Mouse (Mus musculus) cerebellum, adult 2 months (tissue): ENCODE results near the gene Macf1. TPM values are rescaled to one million over a fixed set of nuclear protein-coding genes. Genes with fewer than 3 reads are reported as not detected.

ENCODE experiments used
- DNase-seq, 2 experiments: peaks; one replicate each; pipeline ENCODE4 v3.0.0; 2021
- H3K27ac ChIP-seq: fragments of 200-500 bp; 2 replicates; pipeline ENCODE4 v1.5.1; 2012; ENCODE audit warnings: low read length, control low read depth, inconsistent platforms; ENCODE audit not compliant: insufficient read depth
- H3K27me3 ChIP-seq: fragments of 200-500 bp; 2 replicates; pipeline ENCODE4 v1.6.1; 2012; ENCODE audit warnings: inconsistent platforms, mild to moderate bottlenecking, low read length, moderate library complexity; ENCODE audit not compliant: control insufficient read depth, insufficient read depth
- H3K4me1 ChIP-seq: fragments of 200-500 bp; 2 replicates; pipeline ENCODE4 v1.6.1; 2011; ENCODE audit warnings: low read length; ENCODE audit not compliant: control insufficient read depth, insufficient read depth
- H3K4me3 ChIP-seq: fragments of 200-500 bp; replicated peaks from 2 replicates; pipeline ENCODE3; 2011; ENCODE audit warnings: mild to moderate bottlenecking, low read depth, low read length, control low read depth; ENCODE audit not compliant: insufficient read depth
- CTCF ChIP-seq: fragments of 200-500 bp; IDR thresholded peaks from 2 replicates; pipeline ENCODE4 v1.5.1; 2011; ENCODE audit warnings: low read depth, mild to moderate bottlenecking, control low read depth, low read length, moderate library complexity, borderline replicate concordance; ENCODE audit not compliant: insufficient read depth
- POLR2A ChIP-seq: fragments of 200-500 bp; IDR thresholded peaks from 2 replicates; pipeline ENCODE4 v1.6.1; 2011; ENCODE audit warnings: low read length, control low read depth, borderline replicate concordance; ENCODE audit not compliant: insufficient read depth
- WGBS: fragments of 180-500 bp; shearing (Covaris S2); methylation state at CpG from one replicate; pipeline ENCODE4 v1.1.7; 2018; 5-methylcytosine and 5-hydroxymethylcytosine counted together
- polyA plus RNA-seq: library from polyadenylated mRNA; depleted of rRNA; stranded (reverse); fragments of >200 nt; gene quantifications from 2 replicates; pipeline ENCODE4 v1.2.3, GENCODE M21; 2012

The Macf1 gene
- polyA plus RNA-seq, 1 experiment: 193 TPM

GRCm38 (mm10) chr4:123417478-123417877 is 266.7 kb downstream of the Macf1 start:
- 75% methylated on average over 1 of the region's 3 CpGs for WGBS
- no peaks in the 10 kb centered on the region; the same call in 1 of the 2 replicates for H3K4me1 ChIP-seq
- TF ChIP-seq POLR2A (no peak), CTCF (no peak)
- no peaks in the 10 kb centered on the region for H3K27me3 ChIP-seq
- H3K27ac ChIP-seq: no peak overlapping the region
- H3K4me3 ChIP-seq: no peak overlapping the region
- no peak for DNase-seq

DNA sequence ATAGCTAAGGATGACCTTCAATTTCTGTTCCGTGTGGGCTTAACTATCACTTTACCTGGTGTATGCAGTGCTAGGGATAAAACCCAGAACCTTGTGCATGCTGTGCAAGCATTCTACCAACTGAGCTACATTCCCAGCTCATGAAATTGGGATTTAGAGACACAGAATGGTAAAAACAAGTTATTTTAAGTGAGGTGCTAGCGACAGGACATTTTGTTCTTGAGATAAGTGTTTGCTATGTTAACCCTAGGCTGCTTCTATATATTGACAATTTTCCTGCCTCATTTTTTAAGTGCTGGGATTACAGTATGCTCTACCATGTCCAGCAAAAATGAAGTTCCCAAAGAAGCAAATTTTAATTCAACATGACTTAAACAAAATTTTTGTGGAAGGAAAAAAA is 267.3 kb downstream of the Macf1 start:
- TF ChIP-seq POLR2A (no peak), CTCF (no peak)
- Histone ChIP-seq H3K4me3 (no peak overlapping the region), H3K27ac (no peak overlapping the region), H3K4me1 (no peaks in the 10 kb centered on the region), H3K27me3 (no peaks in the 10 kb centered on the region)
- 90% methylated on average over 2 of the region's 2 CpGs for WGBS
- no peak for DNase-seq

DNA sequence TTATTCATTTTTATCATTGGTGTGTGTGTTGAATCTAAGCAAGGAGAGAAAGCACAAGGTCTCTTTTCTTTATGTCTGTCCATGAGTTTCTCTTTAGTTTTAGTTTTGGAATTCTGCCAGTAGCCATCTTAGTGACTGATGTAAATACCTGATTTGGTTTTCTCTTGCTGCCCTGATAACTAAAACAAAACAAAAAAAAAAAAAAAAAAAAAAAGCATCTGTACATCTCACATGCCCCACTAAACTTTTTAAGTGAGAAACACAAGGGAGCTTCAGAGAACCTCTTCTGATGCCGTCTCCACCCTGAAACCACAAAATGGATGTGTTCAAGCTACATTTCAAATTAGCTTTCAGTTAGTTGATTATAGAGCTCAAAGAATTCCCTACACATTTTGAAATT is 268.6 kb downstream of the Macf1 start:
- no peaks in the 10 kb centered on the region for H3K27me3 ChIP-seq
- no peaks in the 10 kb centered on the region for H3K4me1 ChIP-seq
- no peak for DNase-seq
- TF ChIP-seq CTCF (no peak), POLR2A (no peak)
- 96% methylated on average over 1 of the region's 1 CpGs for WGBS
- no peak overlapping the region for H3K27ac ChIP-seq
- H3K4me3 ChIP-seq: no peak overlapping the region

DNA sequence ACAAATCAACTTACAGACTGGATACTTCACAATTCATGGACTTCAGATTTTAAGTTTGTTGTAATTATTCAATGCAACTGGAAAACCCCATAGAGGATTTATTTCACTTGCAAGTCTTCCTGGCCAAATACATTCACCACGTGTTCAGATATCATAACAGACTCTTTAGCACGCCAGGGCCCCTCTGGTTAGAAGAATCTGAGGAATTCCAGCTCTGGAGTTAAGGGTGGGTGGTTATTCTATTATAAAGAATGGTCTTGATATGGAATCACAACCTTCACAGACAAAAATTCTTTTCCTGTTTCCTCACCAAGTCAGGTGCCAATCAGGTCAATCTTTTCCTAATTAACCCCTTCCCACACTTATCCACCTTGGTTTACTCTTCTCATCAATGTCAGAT is 270.3 kb downstream of the Macf1 start:
- H3K27ac ChIP-seq: no peak overlapping the region
- H3K4me1 ChIP-seq: peaks cover 4% of the 10 kb centered on the region
- TF ChIP-seq CTCF (no peak), POLR2A (no peak)
- no peaks in the 10 kb centered on the region for H3K27me3 ChIP-seq
- DNase-seq: no peak
- 47% methylated on average over 2 of the region's 2 CpGs for WGBS
- H3K4me3 ChIP-seq: no peak overlapping the region

DNA sequence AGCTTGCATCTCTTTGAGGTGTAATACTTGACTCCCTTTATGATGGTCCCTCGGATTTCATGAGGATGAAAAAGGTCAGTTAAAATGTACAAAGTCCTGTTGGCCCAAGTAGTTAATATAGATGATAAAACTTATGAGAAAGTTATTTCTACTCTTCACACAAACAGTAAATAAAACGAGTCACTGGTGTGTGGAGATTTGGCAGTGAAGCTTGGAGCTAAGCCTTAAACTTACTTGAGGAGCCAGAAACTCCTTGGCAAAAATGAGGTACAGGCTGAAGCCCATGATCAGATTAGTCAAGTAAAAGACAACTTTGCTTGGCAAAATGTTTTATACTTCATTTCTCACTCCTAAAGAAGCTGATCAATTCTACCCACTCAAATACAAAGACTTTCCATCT is 271.2 kb downstream of the Macf1 start:
- no peaks in the 10 kb centered on the region for H3K27me3 ChIP-seq
- H3K4me3 ChIP-seq: no peak overlapping the region
- H3K27ac ChIP-seq: no peak overlapping the region
- peaks cover 5% of the 10 kb centered on the region for H3K4me1 ChIP-seq
- no peak for DNase-seq
- 49% methylated on average over 2 of the region's 2 CpGs for WGBS
- TF ChIP-seq CTCF: no peak
- TF ChIP-seq POLR2A: no peak

DNA sequence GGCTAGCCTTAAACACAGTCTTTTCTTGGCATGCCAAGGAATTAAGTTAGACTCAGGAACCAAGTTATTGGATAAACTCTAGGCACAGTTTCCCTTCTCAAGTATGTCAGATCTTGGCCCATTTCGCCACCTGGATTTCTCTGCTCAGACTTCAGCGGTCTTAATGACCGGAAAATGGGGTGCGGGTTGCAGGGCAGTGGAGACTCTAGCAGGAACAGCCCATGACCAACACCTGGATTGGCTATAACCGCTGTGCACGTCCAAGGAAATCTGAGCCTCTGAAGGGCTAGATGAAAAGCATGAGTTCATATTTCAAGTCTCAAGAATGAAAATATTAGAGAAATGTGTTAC is 271.7 kb downstream of the Macf1 start:
- WGBS: 30% methylated on average over 6 of the region's 6 CpGs
- DNase-seq: no peak
- no peak for TF ChIP-seq POLR2A
- TF ChIP-seq CTCF: no peak

GRCm38 (mm10) chr4:123411732-123412527 is 272.2 kb downstream of the Macf1 start:
- H3K4me3 ChIP-seq: peak overlapping the region; percentile 56
- TF ChIP-seq CTCF (no peak), POLR2A (no peak)
- peak; percentile 60 to 61 for DNase-seq
- no peaks in the 10 kb centered on the region for H3K27me3 ChIP-seq
- 1% methylated on average over 58 of the region's 69 CpGs for WGBS
- H3K4me1 ChIP-seq: peaks cover 12% of the 10 kb centered on the region
- H3K27ac ChIP-seq: 0 out of 2 replicates have a peak overlapping the region, but pooled peaks have one; percentile 7

More for the DNA sequence above, 271.7 kb downstream of the Macf1 start:
- Histone ChIP-seq H3K4me1 (peaks cover 9% of the 10 kb centered on the region), H3K27ac (no peak overlapping the region), H3K4me3 (peak overlapping the region; percentile 56), H3K27me3 (no peaks in the 10 kb centered on the region)
